Mouse (Mus musculus) neutrophil, adult 5-6 weeks (primary cell): ENCODE measurements around the gene Zfpm1. TPM values are rescaled to one million over a fixed set of nuclear protein-coding genes. Genes with fewer than 3 reads are reported as not detected.

Experiments
- ATAC-seq: fragments of 151-379, 151-347 bp; 2 replicates; pipeline ENCODE4 v1.8.0; 2017; ENCODE audit warnings: mild to moderate bottlenecking, moderate TSS enrichment; ENCODE audit not compliant: insufficient number of reproducible peaks, poor library complexity, low FRiP score, severe bottlenecking; ENCODE audit errors: extremely low read depth
- total RNA-seq: library from RNA; stranded (forward); fragments of 200-1000 nt; gene quantifications from 2 replicates; pipeline ENCODE4 v1.2.3, GENCODE M21; 2017

Gene Zfpm1
- total RNA-seq, 1 experiment from 2014 or later: 3.8 TPM

DNA sequence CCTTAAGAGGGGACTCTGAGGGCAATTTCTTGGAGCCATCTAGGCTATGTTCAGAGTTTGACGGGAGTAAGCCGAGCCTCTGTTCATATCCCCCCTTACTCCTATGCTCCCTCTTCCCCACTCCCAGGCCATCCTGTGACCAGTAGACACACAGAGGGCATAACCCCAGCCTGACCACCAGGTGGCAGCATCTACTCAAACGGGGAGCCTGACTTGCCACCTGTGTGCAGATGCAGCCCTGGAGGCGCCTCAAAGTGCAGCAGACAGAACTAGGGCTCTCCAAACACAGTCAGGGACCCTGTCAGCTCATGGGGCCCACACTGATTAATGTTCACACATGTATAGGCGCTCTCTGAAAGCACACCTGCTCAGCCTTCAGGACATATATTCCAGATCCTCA, 8.8 kb upstream of the Zfpm1 start:
- ATAC-seq: peak; percentile 64

DNA sequence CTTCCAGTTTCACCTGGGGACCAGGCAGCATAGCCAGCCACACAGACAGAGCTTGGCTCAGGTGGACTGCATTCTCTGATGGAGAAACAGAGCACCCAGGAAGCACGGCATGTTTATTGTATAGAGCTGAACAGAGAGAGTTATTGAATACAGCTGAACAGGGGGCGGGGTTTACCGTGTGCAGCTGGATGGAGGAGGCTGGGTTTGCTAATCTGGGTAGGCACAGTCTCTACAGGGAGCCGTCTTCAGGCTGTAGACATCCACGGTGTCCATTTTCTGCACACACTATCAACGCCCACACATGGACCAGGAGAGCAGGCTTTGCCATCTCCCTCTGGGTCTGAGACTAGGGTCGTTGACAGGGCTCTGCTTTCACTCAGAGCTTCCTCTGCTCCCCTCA, 8.1 kb upstream of the Zfpm1 start:
- ATAC-seq: no peak

DNA sequence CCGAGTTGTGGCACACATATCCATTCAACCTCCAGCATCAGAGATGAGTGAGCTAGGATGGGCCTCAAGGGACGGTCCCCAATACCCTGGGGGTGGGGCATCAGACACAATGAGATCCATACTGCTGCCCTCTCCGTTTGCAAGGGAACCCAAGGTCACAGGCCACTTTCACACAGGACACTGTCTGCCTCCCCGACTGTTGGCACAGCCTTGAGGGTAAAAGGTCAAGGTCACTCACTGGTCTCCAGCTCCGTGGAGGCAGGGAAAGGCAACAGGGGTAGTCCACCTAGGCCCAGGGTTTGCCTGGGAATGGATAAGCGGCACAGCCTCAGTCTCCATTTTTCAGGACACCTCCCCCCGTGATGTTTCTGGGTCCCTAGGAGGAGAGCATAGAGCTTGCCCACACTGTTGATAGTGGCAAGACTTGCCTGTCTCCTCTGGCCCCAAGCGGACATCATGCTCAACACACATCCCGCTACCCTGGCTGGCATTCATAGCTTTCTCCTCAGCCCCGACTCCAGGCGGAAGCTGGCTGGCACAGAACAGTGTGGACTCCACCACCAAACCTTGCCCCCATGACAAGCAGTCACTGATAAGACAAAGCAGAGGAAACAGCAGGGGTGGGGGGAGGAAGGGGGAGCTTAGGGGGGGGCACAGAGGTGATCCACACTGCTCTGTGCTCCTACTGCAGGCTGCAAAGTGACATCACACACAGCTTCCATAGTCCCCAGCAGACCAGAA, 7.1 kb upstream of the Zfpm1 start:
- ATAC-seq: no peak

DNA sequence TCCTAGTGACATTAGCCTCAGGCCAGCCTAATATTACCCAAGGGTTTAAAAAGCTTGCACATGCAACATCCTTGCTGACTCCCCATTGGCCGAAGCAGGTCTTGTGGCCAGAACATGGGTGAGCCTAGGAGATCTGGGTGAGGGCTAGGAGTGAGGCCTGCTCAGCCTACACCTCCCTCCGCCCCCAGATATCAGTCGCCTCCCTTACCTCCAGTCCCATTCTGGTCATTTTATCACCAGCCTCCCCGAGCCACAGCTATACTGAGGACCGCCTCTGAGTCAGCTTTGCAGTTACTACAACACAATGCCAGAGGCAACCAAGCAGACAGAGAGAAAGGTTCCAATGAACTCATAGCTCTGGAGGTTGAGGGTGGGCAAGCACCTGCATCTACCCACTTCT, 5.6 kb upstream of the Zfpm1 start:
- ATAC-seq: no peak

DNA sequence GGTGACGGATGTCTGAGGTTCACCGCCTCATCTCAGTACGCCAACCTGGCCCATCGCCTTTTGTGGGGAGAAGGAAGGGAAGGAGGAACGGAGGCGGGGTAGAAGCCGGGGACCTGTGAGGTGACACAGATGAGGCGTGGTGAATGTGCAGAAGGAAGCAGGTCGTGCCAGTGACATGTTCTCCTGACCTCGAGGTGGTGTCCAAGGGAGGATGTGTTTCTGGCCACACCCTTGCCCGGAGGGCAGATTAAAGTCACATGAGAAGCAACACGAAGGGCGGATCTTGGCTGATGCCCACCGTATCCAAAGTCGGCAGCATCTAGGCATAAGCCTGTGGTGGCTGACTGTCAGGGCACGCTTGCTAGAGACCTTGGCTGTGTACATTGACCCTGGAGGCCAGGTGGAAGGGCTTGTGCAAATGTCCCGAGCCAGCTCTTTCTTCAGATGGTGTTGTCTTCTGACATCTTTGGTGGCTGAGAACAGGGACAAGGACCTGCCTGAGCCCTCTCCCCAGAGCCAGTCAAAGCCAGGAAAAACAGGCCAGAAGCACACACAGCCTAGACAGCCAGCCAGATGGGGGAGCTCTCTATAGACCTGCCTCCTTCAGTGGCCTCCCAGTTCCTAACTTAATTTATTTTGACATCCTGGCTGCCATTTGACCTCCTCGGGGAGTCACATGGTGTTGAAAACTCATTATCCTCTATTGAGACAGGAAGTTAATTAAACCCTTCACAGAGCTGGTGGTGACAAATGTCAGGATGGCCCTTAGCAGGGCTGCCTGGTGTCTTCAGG, 4.5 kb upstream of the Zfpm1 start:
- ATAC-seq: no peak

DNA sequence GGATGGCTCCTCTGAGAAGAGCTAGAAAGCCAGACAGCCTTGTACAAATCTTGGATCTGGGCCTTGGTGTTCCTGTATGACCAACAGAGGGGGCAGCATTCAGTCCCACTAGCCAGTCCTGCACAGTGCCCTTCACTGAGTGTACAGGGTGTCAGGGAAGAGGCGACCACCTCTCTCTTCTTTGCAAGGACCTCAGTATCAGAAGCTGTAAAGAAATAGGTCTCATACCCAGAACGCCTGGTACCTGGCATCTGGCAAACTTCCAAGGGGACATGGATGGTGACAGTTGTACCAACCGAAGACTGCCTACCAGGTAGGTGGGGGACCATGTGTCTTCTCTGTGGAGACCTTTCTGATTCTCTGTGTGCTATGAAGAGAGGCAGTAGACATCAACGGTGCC, 1.8 kb upstream of the Zfpm1 start:
- ATAC-seq: no peak

DNA sequence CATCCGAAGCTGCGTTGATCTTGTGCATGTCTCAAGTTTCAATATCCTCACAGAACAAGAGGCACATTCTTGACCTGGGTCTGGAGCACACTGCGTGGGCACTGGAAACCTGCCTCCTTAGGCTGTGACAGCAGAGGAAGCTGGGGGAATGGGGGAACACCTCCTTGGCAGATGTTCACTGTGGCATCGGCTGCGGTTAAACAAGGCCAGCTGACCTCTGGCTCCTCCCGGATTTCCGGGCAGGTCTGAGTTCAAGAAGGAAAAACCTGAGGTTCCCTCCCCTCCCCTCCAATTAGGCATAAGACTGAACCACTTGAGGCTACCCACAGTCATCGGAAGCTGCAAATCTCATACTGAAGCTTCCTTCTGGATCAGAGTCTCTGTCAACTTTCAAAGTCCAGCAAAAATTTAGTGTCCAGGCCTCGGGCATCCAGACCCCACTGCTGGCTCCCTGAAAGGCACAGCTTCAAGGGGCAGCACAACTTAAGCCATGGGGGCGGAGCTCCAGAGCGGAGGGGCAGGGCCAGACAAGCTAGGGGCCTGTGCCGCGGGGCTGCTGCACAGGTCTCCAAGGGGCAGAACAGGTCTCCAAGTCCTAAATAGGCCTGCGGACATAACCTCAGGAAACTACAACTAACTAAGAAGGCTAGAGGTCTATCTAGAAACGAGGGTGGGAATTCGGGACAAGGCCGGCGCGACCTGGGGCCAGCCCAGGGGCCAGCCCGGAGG, 1.2 kb upstream of the Zfpm1 start:
- ATAC-seq: no peak

DNA sequence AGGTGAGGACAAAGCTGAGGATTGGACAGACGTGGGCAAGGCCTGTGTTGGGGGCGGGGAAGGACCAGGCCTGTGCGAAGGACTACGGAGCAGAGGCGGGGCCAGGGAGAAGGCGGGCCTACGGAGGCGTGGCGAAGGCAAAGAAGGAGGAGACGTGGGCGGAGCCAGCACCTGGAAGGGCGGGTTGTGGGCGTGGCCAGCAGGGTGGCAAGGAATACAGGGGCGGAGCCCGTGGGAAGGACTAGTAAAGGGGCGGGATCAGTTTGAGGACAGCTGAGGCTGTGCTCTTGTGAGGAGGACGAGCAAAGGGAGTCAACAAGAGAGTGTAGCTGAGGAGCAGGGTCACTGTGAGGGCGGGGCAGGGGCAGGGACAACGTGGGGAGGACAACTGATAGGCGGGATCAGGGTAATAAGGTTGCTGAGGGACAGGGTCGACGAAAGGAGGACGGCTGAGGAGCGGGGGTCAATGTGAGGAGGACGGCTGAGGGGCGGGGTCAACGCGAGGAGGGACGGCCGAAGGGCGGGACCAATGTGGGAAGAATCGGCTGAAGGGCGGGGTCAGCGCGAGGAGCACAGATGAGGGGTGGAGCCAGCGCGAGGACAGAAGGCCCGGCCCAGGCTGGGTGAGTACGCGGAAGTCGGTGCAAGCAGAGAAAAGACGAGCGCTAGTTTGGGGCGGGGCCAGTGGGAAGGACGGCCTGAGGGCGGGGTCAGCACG, 465 bp upstream of the Zfpm1 start:
- ATAC-seq: peak; percentile 73

DNA sequence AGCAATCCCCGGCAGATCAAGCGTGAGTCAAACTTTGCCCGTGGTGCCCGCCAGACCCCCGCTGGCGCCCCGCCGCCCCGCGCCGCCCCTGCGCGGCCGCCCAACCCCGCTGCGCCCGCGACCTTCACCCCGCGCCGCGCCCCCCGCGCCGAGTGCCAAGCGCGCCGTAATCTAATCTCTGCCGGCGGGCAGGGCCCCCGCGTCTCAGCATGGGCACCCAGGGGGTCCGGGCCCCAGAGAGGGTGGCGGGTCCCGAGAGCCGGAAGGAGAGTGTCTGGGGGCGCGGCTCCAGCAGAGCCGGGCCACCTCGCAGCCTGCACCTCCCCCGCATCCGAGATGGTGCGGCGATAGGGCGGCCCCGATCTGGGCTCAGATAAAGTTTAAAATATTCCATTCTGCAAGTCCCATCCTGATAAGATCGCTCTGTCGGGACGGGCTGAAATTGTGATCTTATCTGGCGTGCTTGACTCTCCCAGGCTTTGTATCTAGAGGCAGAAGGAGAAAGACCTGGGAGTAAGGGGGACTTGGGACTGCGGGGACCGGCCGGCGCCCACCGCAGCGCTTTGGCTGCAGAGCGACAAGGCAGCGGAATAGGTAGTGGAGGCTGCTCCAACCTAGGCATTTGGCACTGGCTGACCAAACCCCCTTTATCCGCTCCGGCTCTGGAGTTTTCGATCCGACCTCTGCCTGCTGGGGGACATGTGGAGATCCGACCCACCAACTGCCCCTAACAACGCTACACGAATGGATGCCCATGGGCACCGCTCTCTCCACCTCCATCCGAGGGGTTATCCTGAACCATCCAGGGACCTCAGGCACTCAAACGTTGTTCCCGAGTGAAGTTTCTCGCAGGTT, 787 bp downstream of the Zfpm1 start:
- ATAC-seq: no peak

DNA sequence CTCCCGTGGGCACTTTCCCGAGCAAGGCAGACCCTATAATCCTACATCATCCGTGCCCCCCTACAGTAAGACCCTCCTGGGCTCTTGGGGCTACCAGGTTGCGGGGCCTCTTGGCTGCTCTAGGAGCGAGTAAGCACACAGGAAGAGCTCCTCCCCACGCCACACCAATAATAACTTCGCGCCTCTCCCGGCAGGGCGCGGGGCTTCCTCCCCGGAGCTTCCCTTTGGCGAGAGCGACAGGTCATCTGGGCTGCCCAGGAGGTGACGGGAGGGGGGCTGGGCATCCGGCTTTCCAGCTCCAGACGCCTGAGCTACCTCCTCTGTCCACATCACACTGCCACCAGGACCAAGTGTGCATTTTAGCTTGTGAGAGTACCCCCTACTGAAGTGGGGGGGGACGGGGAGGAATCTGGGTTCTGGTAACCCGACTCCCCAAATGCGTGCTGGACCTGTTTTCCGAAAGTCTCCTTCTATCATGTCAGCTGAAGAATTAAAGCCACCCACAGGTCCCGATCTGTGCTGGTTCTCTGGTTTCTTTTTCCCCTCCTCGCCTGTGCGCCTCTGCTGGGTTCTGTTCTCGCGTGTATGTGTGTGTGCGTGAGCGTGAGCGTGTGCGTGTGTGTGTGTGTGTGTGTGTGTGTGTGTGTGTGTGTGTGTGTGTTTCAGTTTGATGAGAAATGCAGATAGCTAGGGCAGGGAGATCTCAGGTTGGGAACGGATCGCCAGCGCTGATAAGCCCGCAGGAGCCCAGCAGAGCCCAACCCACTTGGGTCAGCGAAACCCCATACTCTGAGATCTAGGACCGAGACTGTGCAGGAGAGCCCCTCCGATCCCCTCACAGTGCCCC, 1.6 kb downstream of the Zfpm1 start:
- ATAC-seq: no peak

DNA sequence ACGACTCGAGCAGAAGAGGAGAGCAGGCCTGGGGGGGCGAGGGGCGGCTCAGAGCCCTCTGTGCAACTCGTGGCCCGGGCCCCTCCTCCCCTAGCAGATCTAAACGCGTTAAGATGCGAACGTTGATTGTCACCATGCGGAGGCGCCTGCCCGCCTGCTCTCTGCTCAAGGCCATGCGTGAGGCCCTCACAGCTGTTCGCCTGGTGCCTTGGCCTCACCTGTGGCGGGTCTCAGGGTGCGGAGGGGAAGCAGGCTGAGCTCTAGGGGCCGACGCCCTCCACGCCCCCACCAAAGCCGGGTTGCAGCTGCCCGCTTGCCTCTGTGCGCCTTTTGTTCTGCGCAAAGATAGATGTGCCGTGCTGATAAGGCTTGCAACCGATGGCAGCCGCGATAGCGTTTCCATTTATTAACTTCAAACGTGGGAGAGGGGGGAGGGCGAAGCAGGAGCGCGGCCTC, 2.3 kb downstream of the Zfpm1 start:
- no peak for ATAC-seq

DNA sequence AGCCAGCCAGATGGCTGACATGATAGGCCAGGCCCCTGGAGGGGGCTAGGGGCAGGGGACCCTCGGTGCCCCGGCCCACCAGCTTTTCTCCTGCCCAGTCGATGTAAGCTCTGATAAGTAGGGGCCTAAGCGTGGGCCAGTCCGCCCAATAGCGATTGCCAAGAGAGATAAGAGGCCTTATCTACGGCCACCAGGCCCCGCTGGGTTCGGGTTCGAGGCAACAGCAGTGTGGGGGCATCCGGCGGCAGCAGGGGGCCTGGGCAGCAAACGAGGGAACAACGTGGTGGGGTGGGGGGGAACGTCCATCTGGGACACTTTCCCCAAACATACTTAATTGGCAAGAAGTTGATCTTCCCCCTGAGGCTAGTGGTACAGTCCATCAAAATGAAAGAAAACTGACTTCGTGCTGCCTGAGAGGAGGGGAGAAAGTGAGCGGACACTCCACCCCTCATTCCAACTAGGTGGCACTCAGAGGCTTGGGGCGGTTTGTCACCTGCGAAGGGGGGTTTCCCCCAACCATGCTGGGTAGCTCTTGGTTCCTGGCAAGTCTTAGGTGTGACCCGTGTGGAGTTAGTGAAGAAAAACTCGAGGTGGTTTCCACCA, 2.8 kb downstream of the Zfpm1 start:
- ATAC-seq: no peak

DNA sequence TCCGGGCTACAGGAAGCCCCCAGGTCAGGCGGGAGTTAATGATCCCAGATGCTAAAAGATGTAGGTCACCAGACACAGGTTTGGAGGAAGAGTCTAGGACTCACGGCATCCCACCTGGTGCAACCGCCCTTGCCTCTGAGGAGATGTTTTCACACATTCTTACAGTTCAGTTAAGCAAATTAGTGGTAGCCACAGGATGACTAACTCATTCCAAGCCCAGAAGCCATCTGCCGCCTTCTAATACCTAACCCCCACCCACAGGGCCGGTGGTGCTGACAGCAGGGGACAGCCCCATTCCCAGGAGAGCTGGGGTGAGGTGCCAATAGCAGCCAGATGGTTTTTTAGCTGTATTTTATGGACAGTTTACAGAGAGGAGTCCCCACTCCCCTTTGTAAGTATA, 3.8 kb downstream of the Zfpm1 start:
- ATAC-seq: no peak

DNA sequence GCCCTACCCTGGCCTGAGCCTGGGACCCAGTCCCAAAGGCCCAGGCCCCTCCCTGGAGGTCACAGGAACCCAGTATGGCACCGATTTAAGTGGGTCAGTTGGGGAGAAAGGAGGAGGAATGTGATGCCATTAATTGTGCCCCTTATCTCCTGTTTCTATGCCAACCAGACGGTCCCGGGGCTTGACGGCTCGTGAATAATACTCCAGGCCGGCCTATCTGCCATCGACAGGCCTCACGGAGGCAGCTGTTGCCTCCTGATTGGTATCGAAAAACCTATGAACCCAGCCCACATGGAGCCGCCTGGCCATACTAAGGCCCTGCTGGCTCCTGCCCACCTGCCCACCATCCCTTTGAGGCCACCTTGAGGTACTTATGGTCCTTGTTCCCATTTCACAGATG, 5.0 kb downstream of the Zfpm1 start:
- no peak for ATAC-seq

DNA sequence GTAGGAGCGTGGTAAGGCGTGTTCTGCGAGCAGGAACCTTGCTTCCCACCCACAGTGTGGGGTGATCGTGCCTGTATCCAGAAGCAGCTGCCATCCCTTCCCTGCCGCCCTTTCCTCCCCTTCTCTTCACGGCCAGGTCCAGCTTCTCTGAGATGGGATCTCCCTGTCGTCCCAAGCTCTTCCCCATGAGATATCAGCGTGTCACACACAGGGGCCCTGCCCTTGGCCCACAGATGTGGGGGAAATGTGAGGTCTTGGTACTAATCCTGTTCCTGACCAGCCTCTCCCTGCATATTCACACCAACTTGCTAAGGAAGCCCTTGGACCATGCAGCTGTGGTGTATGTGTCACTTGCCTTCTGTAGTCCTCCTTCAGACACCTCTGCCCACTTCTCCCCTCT, 5.8 kb downstream of the Zfpm1 start:
- ATAC-seq: no peak

DNA sequence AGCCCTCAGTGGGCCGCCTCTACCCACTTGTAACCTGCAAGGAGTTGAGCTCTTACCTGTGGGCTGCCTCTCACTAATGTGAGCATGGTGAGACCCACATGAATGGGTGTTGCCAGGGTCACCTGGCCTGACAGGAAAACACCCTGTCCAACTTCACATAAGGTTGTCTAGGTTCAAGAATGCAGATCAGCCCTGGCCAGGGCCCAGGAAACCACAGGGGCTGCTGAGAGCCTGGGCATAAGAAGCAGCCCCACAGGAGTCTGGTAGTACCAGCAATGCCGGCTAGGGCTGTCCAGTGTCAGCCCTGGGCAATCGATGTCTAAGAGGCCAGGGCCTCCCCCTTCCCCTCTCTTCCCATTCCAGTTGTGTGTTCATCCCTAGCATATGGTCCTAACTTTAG, 6.4 kb downstream of the Zfpm1 start:
- ATAC-seq: no peak

DNA sequence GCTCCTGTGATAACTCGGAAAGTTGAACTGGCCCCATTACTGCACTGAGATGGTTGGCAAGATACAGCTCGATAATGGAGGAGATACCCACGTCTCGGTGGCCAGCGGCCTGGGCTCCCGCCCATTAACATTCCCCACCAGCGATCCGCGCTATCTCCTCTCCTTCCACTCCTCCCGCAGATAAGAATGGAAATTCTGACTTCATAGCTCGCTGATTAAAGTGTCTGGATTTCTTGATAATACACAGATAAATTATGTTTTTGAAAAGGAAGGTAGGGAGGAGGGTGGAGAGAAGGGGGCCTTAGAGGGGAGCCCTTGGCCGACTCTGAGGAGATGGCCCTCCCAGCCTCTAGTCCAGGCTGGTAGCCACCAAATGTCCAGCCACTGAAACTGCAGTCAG, 9.1 kb downstream of the Zfpm1 start:
- ATAC-seq: no peak
